Mouse (Mus musculus): ENCODE data around the gene Ehd2.

Ehd2 gene

GRCm38 (mm10) chr7:15975451-15975850 lies 8.1 kb upstream of the Ehd2 start:
- no peak for DNase-seq (ENCODE audit: low spot score)

- DNase-seq (ENCODE audit: low spot score): no peak
These were observed 7.3 kb upstream of the Ehd2 start for GRCm38 (mm10) chr7:15974712-15975111.

DNA sequence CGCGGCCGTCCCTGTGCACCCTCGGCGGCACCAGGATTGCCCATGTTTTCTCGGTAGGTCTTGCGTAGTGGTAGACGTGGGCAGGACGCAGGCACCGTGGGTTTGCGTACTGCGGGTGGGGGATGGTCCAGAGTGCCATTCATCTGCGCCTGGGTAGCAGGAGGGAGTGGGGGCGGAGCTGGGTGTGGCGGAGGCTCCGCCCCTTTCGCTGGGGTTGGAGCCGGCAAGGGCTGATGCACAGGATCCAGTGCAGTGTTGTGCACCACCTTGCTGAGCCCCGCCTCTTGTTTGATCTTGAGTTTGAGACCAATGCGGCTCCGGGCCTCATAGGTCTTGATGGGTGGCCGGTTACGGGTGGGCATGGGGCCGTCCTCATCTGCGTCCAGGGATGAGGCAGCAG lies 4.9 kb upstream of the Ehd2 start:
- no peak for DNase-seq (ENCODE audit: low spot score)

GRCm38 (mm10) chr7:15969674-15970073 lies 2.3 kb upstream of the Ehd2 start:
- DNase-seq (ENCODE audit: low spot score): no peak

- DNase-seq (ENCODE audit: low spot score): no peak
These were observed 955 bp upstream of the Ehd2 start for GRCm38 (mm10) chr7:15968322-15968721.

DNA sequence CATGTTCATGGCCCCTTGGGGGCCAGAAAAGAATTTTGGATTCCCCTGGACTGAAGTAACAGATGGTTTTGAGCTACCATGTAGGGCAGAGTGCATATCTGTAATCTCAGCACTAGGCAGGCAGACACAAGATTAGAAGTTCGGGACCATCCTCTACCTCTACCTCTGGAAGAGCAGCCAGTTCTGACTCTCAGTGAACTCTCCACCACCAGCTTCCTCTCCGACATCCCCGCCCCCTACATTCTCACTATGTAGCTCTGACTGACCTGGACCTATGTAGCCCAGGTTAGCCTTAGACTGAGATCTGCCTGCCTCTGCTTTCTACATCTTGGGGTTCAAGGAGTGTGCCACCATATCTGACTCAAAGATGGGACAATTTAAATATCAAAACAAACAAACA lies 878 bp downstream of the Ehd2 start:
- DNase-seq (ENCODE audit: low spot score): no peak

DNA sequence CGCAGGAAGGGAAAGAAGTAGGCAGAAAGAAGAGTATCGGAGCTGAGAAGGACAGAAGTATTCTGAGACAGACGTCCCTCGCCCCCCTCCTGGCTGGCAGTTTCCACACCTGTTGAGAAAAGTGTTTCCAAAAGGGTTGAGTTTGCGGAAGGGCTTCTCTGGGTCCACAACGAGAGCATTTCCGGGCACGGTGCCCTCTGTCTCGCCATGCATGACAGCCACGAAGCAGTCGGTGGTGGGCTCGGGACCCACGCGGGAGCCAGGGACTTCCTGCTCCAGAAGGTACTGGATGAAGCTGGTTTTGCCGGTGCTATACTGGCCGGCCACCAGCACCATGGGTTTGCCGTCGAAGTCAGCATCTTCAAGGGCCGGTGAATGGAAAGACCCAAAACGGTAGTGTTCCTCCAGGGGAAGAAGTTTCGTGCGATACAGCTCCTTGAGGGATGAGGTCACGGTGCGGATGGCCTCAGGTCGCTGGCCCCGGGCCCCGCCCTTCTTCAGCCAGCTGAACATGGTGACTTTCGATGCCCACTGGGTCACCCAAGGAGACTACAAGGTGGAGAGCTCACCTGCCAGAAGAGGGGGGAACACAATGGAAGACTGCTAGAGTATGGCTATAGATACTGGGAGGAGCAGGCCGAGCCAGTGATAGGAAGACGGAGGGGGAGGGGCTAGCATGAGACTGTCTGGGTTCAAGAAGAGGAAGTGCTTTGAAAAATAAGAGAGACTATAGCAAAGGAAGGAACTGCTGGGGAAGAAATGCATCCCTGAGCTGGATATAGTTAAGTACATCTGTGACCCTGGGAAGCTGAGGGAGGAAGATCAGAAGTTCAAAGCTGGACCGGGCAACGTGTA lies 3.3 kb downstream of the Ehd2 start:
- DNase-seq (ENCODE audit: low spot score): no peak

GRCm38 (mm10) chr7:15962311-15963288 lies 4.8 kb downstream of the Ehd2 start:
- no peak for DNase-seq (ENCODE audit: low spot score)

GRCm38 (mm10) chr7:15961798-15962197 lies 5.6 kb downstream of the Ehd2 start:
- no peak for DNase-seq (ENCODE audit: low spot score)

- no peak for DNase-seq (ENCODE audit: low spot score)
These were observed 6.1 kb downstream of the Ehd2 start for GRCm38 (mm10) chr7:15961239-15961638.

DNA sequence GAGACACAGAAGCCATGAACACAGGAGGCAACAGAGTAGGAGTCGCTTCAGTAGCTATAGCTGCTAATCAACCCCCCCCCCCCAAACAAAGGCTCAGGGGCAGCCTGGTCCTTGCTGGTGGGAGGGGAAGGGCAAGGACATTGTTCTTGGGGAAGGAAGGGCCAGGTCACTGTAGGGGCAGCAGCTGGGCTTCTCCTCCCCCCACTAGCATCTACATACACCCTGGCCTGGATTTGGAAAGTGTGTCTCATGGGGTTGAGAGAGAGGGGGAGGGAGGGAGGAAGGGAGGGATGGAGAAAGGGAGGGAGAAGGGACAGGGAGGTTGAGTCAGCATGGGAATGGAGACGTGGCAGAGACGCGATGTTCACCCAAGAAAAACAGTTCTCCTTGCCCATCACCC lies 6.7 kb downstream of the Ehd2 start:
- DNase-seq (ENCODE audit: low spot score): no peak

DNA sequence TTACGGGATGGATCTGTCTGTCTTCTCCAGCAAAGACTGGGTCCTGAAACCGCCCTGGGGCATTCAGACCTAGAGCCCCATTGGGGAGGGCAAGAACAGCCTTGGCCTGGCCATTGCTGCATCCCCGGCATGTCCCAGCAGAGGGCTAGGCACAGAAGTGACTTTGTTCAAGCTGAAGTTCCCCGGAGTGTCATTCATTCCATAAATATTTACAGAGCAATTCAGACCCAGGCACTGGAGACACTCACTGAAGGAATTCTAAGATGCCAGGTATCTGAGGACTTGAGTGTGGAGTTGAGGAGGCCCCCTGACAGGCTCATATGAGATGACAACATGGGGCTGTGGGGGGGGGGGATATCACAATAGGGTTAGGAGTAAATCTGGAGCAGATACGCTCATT lies 11.2 kb downstream of the Ehd2 start:
- DNase-seq (ENCODE audit: low spot score): no peak

DNA sequence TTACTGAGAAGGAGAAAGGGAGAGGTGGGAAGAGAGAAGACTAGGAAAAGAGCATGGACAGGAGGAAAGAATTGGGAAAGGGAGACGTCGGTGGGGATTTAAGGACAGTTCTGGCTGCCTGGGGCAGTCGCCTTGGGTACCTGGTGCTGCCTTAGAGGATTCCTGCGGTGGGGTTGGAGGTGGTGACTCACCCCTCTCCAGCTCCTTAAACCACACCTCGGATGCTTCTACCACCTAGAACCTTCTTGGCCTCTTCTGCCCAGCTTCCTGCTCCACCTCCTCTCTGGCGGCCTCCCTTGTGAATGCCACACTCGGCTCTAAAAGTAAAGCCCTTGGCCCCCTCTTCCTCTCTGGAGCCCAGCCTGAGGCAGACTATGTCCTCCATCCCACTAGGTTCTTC lies 11.9 kb downstream of the Ehd2 start:
- no peak for DNase-seq (ENCODE audit: low spot score)

DNA sequence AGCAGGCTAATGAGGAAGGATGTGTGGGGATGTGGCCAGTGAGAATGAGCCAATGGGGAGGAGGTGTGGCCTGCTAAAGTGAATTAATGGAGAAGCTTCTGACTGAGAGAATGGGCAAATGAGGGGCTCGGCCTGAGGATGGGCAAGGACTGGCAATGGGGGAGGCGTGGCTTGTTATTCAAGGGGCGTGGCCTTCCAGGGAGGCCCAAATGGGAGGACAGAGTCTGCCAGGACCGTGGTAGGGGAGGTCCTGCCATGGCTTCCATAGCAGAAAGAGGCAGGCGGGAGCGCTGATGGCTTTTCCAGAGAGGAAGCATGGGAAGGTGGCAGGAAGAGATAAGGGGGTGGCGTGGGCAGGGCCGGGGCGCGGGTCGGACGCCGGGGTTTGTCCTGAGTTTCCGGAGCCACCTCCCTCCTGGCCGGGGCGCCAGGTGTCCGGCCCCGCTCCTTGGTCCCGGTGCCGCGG lies 12.4 kb downstream of the Ehd2 start:
- DNase-seq (ENCODE audit: low spot score): no peak

GRCm38 (mm10) chr7:15954436-15954835 lies 12.9 kb downstream of the Ehd2 start:
- DNase-seq (ENCODE audit: low spot score): no peak

GRCm38 (mm10) chr7:15953307-15954074 lies 13.9 kb downstream of the Ehd2 start:
- no peak for DNase-seq (ENCODE audit: low spot score)

GRCm38 (mm10) chr7:15952416-15952815 lies 15.0 kb downstream of the Ehd2 start:
- DNase-seq (ENCODE audit: low spot score): no peak

DNA sequence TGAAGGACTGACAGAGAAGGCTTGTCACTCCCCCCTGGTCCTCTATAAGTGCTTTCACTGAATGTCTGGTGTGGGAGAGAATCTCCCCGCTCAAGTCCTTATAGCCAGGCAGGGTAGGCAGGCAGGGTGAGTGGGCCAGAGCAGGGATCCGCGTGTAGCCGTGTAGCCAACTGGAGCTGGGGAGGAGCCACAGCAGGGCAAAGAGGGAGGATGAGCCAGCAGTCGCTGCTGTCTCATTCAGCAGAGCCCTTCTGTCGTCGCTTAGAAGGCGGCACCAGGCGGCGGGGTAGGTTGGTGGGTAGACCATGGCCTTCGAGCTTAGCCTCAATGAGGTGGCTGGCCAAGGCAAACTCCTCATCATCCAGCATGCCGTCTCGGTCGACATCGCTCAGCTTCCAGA lies 17.4 kb downstream of the Ehd2 start:
- DNase-seq (ENCODE audit: low spot score): no peak

GRCm38 (mm10) chr7:15949216-15949790 lies 18.1 kb downstream of the Ehd2 start:
- no peak for DNase-seq (ENCODE audit: low spot score)

DNA sequence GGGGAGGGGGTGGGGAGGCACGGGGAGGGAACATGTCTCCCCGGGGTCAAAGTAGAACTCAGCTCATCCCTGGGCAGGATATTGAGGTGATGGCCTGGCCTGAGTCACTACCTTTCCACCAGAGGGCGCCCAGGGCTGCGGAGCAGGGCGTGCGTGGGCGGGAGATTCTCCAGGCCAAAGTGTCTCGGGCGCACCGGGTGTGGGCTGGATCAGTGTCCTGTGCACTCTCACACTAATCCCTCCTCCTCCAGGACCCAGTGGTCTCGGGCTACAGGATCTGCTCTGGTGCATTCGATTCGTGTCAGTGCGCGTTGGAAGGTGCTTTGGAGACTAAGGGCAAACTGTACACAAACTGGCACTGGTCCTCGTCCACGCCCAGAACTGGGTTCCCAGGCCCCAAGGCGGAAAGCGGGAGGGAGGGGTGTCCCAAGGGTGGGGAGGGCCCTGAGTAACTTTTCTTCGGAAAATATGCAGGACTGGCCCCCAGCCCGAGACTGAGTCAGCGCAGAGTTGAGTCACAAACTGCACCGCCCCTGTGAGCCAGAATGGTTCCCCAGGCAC lies 18.9 kb downstream of the Ehd2 start:
- peak; percentile 53 for DNase-seq (ENCODE audit: low spot score)

DNA sequence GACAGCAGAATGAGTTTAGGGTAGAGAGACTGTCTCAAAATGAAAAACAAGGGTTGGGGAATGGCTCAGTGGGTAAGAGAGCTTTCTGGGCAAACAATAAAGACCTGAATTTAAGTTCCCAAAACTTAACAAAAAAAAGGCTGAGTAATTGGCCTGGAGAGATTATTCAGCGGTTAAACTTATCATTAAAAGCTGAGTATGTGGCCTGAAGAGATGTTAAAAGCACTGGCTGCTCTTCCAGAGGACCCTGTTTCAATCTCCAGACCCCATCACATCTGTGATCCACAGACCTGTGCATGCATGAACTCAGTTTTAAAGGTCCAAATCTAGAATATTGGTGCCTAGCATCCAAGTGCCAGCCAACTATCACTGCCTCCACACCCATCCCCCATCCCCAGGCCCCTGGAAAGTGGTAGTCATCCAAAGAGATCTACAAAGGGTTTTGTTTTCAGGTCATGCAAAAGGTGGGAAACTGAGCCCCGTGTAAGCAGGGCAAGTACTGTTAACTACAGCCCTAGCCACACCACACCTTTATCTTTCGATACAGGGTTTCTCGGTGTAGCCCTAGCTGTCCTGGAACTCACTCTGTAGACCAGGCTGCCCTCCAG lies 19.6 kb downstream of the Ehd2 start:
- DNase-seq (ENCODE audit: low spot score): no peak

All from left cerebral cortex, adult 11 months (tissue).